Mouse (Mus musculus) hindbrain, embryonic 11.5 days (tissue): Measurements from ENCODE around the gene A730071L15Rik. TPM values are rescaled to one million over a fixed set of nuclear protein-coding genes. Genes with fewer than 3 reads are reported as not detected.

ENCODE experiments used
- ATAC-seq: fragments of 200-750 bp; cut with Nextera tagmentation; 2 replicates; pipeline ENCODE4 v1.8.0; 2017; ENCODE audit warnings: mild to moderate bottlenecking, moderate TSS enrichment, moderate library complexity; ENCODE audit not compliant: low FRiP score
- DNase-seq: peaks from one replicate; pipeline ENCODE4 v3.0.0-alpha.2; 2015; ENCODE audit warnings: low spot score
- H3K27ac ChIP-seq: fragments of 300-500 bp; sonication (generic); 2 replicates; pipeline ENCODE4 v1.5.1; 2014; ENCODE audit warnings: mild to moderate bottlenecking, low read depth, low read length
- H3K27me3 ChIP-seq: fragments of 300-500 bp; sonication (generic); 2 replicates; pipeline ENCODE4 v1.6.1; 2014; ENCODE audit warnings: mild to moderate bottlenecking, low read length, moderate library complexity, mixed read lengths; ENCODE audit not compliant: control insufficient read depth, insufficient read depth
- H3K36me3 ChIP-seq: fragments of 300-500 bp; sonication (generic); 2 replicates; pipeline ENCODE4 v1.6.1; 2014; ENCODE audit warnings: mild to moderate bottlenecking, low read length, moderate library complexity, mixed read lengths; ENCODE audit not compliant: control insufficient read depth, insufficient read depth
- H3K4me1 ChIP-seq: fragments of 300-500 bp; sonication (generic); replicated peaks from 2 replicates; pipeline ENCODE4 v1.6.1; 2014; ENCODE audit warnings: low read length, mixed read lengths; ENCODE audit not compliant: control insufficient read depth, insufficient read depth
- H3K4me2 ChIP-seq: fragments of 300-500 bp; sonication (generic); replicated peaks from 2 replicates; pipeline ENCODE4 v1.6.1; 2014; ENCODE audit warnings: mild to moderate bottlenecking, low read depth, low read length
- H3K4me3 ChIP-seq: fragments of 300-500 bp; sonication (generic); 2 replicates; pipeline ENCODE4 v1.5.1; 2014; ENCODE audit warnings: low read depth, low read length
- H3K9ac ChIP-seq: fragments of 300-500 bp; sonication (generic); 2 replicates; pipeline ENCODE4 v1.6.1; 2014; ENCODE audit warnings: low read depth, low read length
- H3K9me3 ChIP-seq: fragments of 300-500 bp; sonication (generic); 2 replicates; pipeline ENCODE4 v1.6.1; 2016; ENCODE audit warnings: low read length; ENCODE audit not compliant: control insufficient read depth
- WGBS: fragments of 180-500 bp; shearing (Covaris S2); extraction: QIAGEN DNeasy Blood & Tissue Kit; methylation state at CpG from one replicate; pipeline ENCODE4 v1.1.7; 2014; 5-methylcytosine and 5-hydroxymethylcytosine counted together
- polyA plus RNA-seq: library from polyadenylated mRNA; unstranded; fragments of >200 nt; fragmentation: Nextera tagmentation; extraction: Ambion mirVana; gene quantifications from 2 replicates; pipeline ENCODE4 v1.2.1, GENCODE M21; 2014

Gene A730071L15Rik
- polyA plus RNA-seq, 1 experiment from 2014 or later, result 1.2 TPM

DNA sequence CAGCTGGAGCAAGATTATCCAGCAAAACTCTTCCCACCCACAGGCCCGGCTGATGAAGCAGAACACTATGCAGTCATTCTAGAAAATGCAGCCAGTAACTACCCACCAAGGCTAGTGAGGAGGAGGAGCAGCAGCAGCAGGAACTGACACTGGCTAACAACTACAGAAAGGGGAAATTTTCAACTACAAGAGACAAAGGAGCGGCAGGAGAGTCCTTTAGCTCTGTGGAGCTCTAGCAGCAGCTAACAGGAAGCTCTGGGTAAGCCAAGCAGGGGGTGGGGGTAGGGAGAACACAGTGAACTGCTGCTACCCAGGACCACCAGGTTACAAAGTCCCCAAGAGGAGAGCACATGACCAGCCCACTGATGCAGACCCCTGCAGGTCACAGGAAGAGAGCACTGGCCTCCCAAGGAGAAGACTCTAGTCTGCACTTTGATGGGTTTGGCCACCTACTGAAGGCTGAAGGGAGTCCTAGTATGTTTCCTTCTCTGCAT, 21.1 kb upstream of the A730071L15Rik start:
- no peak overlapping the region for H3K4me2 ChIP-seq
- DNase-seq, result peak; percentile 16
- no peaks in the 10 kb centered on the region for H3K27me3 ChIP-seq
- no peak overlapping the region for H3K9ac ChIP-seq
- no peak overlapping the region for H3K4me3 ChIP-seq
- H3K36me3 ChIP-seq, result no peaks in the 10 kb centered on the region
- WGBS, result 10% methylated on average over 2 of the region's 2 CpGs
- H3K27ac ChIP-seq, result 0 out of 2 replicates have a peak overlapping the region, but pooled peaks have one; percentile 21
- peaks cover 7% of the 10 kb centered on the region; the same call in 1 of the 2 replicates for H3K4me1 ChIP-seq
- H3K9me3 ChIP-seq, result no peaks in the 10 kb centered on the region
- ATAC-seq, result no peak

- Histone ChIP-seq H3K4me1 (peaks cover 7% of the 10 kb centered on the region; the same call in 1 of the 2 replicates), H3K27ac (no peak overlapping the region), H3K9me3 (no peaks in the 10 kb centered on the region), H3K36me3 (no peaks in the 10 kb centered on the region), H3K4me2 (no peak overlapping the region), H3K9ac (no peak overlapping the region), H3K4me3 (no peak overlapping the region), H3K27me3 (no peaks in the 10 kb centered on the region)
- no peak for ATAC-seq
- DNase-seq, result peak; percentile 15
- WGBS, result 19% methylated on average over 8 of the region's 8 CpGs
Measured at GRCm38 (mm10) chr11:6179194-6179593, 20.6 kb upstream of the A730071L15Rik start.

DNA sequence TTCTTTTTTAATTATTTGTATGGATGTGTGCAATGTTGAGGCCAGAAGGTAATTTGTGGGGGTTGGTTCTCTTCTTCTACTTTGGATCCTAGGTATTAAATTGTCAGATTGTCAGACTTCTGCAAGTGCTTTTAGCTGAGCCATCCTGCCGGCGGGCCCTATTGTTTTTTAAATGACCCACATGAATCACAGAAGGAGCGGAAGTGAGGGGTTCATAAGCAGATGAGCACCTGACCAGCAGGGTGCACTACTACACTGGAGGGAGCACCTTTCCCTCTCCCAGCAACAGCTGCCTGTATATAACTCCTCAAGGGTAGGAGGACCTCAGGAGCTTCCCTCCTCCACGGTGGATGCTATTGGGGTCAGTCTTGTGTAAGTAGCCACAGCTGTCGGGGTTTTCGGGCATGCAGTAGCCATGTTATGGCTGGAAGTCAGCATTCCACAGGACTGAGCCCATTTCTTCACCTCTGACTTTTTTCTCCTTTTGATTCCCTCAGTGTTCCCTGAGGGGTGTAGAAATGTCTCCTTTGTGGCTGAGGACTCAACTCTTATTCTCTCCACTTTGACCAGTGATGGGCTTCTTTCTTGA, 18.9 kb upstream of the A730071L15Rik start:
- Histone ChIP-seq H3K4me1 (peaks cover 7% of the 10 kb centered on the region; the same call in 1 of the 2 replicates), H3K27ac (no peak overlapping the region)
- 47% methylated on average over 6 of the region's 6 CpGs for WGBS

DNA sequence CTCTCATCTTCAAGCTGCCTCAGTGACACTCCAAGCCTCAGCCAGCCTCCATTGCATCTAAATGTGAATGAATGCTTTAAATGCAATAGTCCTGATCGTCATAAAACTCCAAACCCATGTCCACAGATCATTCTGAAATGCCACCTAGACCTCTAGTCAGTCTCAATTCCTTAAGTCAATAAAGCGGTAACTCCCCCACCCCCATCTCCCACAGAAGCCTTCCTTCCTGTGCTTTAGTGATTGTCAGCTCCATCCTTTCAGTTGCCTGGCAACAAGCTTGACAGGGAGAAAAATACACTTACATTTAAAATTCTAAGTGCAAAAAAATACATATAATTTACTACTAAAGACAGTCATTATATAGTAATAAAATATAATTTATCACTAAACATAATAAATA, 16.6 kb upstream of the A730071L15Rik start:
- Histone ChIP-seq H3K9ac (no peak overlapping the region), H3K4me1 (peaks cover 7% of the 10 kb centered on the region; the same call in 1 of the 2 replicates), H3K4me2 (no peak overlapping the region), H3K4me3 (no peak overlapping the region), H3K9me3 (no peaks in the 10 kb centered on the region), H3K27me3 (no peaks in the 10 kb centered on the region), H3K27ac (no peak overlapping the region), H3K36me3 (no peaks in the 10 kb centered on the region)
- ATAC-seq, result no peak
- WGBS, result 74% methylated on average over 2 of the region's 2 CpGs
- DNase-seq, result no peak

More for the DNA sequence above, 18.9 kb upstream of the A730071L15Rik start:
- DNase-seq, result no peak
- ATAC-seq, result no peak
- H3K9me3 ChIP-seq, result no peaks in the 10 kb centered on the region
- no peak overlapping the region for H3K4me2 ChIP-seq
- no peak overlapping the region for H3K4me3 ChIP-seq
- no peaks in the 10 kb centered on the region for H3K27me3 ChIP-seq
- H3K9ac ChIP-seq, result no peak overlapping the region
- no peaks in the 10 kb centered on the region for H3K36me3 ChIP-seq

- Histone ChIP-seq H3K27me3 (no peaks in the 10 kb centered on the region), H3K9ac (no peak overlapping the region), H3K9me3 (no peaks in the 10 kb centered on the region), H3K4me2 (no peak overlapping the region), H3K4me1 (0 out of 2 replicates have a peak, but pooled peaks cover 2% of the 10 kb centered on the region), H3K27ac (no peak overlapping the region), H3K36me3 (no peaks in the 10 kb centered on the region), H3K4me3 (no peak overlapping the region)
- ATAC-seq, result no peak
- 83% methylated on average over 11 of the region's 11 CpGs for WGBS
- DNase-seq, result no peak
Measured at GRCm38 (mm10) chr11:6184202-6184935, 15.5 kb upstream of the A730071L15Rik start.

DNA sequence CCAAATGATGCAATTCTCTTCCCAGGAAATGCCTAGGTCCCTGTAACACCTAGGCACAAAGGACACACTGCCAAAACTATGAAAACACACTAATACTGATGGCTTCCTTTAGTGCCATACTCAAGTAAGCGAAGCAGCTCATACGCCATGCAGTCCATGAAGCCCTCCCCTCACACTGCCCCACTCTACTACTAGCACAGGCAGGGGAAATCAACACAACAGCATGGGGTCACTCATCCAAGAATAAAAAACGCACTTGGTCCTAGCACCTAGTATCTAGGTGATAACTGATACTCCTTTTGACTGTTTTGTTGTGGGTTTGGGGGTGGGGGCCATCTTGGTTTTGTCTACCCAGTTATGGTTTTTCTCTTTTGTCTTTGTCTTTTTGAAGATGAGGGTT, 12.4 kb upstream of the A730071L15Rik start:
- Histone ChIP-seq H3K4me3 (no peak overlapping the region), H3K4me2 (no peak overlapping the region), H3K9ac (no peak overlapping the region), H3K27ac (no peak overlapping the region), H3K4me1 (no peaks in the 10 kb centered on the region), H3K9me3 (no peaks in the 10 kb centered on the region), H3K27me3 (no peaks in the 10 kb centered on the region), H3K36me3 (no peaks in the 10 kb centered on the region)
- no peak for ATAC-seq
- 89% methylated on average over 3 of the region's 3 CpGs for WGBS
- no peak for DNase-seq

DNA sequence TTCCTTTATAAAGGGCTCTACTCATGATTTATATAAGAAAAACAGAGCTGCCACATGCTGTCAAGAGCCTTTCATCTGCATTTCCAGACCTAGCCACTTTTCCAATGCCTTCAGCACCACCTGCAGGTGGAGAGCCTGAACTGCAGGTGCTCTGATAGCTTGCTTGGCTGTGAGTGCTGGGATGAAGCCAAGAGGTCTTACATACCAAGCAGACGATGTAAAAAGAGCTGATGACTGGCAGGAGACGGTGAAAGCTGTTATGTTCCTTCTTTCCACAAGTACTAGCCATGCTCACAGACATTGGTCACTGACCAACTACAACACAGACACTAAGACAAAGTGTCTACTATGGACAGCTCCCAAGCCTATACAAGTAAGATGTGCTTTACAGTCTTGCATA, 12.0 kb upstream of the A730071L15Rik start:
- Histone ChIP-seq H3K4me3 (no peak overlapping the region), H3K4me2 (no peak overlapping the region), H3K4me1 (no peaks in the 10 kb centered on the region), H3K9ac (no peak overlapping the region), H3K27ac (no peak overlapping the region), H3K9me3 (no peaks in the 10 kb centered on the region), H3K36me3 (0 out of 2 replicates have a peak, but pooled peaks cover under 1% of the 10 kb centered on the region), H3K27me3 (no peaks in the 10 kb centered on the region)
- ATAC-seq (0 out of 2 replicates have a peak, but pooled peaks have one; percentile 47), DNase-seq (peak; percentile 92)
- WGBS, result 12% methylated on average over 2 of the region's 2 CpGs

DNA sequence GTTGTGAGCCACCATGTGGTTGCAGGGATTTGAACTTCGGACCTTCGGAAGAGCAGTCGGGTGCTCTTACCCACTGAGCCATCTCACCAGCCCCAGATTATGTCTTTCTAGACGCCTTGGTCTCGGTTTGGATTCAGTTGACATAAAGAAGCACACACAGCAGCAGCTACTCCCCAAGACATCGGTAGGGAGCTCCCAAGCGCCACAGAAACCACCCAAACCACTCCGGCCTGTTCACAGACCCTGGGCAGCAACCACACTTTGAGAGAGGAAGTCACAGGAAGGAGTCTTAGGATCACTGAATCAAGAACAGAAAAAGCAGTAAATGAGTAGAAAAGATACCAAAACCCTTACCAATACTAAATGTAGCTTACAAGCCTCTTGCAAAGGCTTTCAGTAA, 3.0 kb upstream of the A730071L15Rik start:
- Histone ChIP-seq H3K27me3 (no peaks in the 10 kb centered on the region), H3K27ac (no peak overlapping the region), H3K9me3 (no peaks in the 10 kb centered on the region), H3K4me2 (no peak overlapping the region), H3K4me1 (peaks cover 2% of the 10 kb centered on the region; the same call in 1 of the 2 replicates), H3K36me3 (0 out of 2 replicates have a peak, but pooled peaks cover 3% of the 10 kb centered on the region), H3K9ac (no peak overlapping the region), H3K4me3 (no peak overlapping the region)
- DNase-seq, result no peak
- 90% methylated on average over 8 of the region's 8 CpGs for WGBS
- ATAC-seq, result no peak
